Mouse (Mus musculus) lung, embryonic 14.5 days (tissue): ENCODE data around the gene Chrna9. TPM values are rescaled to one million over a fixed set of nuclear protein-coding genes. Genes with fewer than 3 reads are reported as not detected.

ENCODE experiments used
- ATAC-seq: fragments of 200-750 bp; cut with Nextera tagmentation; 2 replicates; pipeline ENCODE4 v1.8.0; 2017; ENCODE audit warnings: mild to moderate bottlenecking, moderate TSS enrichment, moderate library complexity; ENCODE audit not compliant: insufficient read depth
- DNase-seq: peaks from one replicate; pipeline ENCODE4 v3.0.0-alpha.2; 2015
- H3K27ac ChIP-seq: fragments of 300-500 bp; sonication (generic); 2 replicates; pipeline ENCODE4 v1.5.1; 2014; ENCODE audit warnings: low read depth, mild to moderate bottlenecking, moderate library complexity
- H3K27me3 ChIP-seq: fragments of 300-500 bp; sonication (generic); 2 replicates; pipeline ENCODE4 v1.6.1; 2014; ENCODE audit warnings: low read length, control low read depth; ENCODE audit not compliant: insufficient read depth
- H3K36me3 ChIP-seq: fragments of 300-500 bp; sonication (generic); 2 replicates; pipeline ENCODE4 v1.6.1; 2014; ENCODE audit warnings: control low read depth; ENCODE audit not compliant: insufficient read depth
- H3K4me1 ChIP-seq: fragments of 300-500 bp; sonication (generic); 2 replicates; pipeline ENCODE4 v1.6.1; 2014; ENCODE audit warnings: antibody characterized with exemption, control low read depth; ENCODE audit not compliant: insufficient read depth
- H3K4me2 ChIP-seq: fragments of 300-500 bp; sonication (generic); 2 replicates; pipeline ENCODE4 v1.6.1; 2014; ENCODE audit warnings: mild to moderate bottlenecking
- H3K4me3 ChIP-seq: fragments of 300-500 bp; sonication (generic); 2 replicates; pipeline ENCODE4 v1.5.1; 2014; ENCODE audit warnings: low read depth, low read length
- H3K9ac ChIP-seq: fragments of 300-500 bp; sonication (generic); 2 replicates; pipeline ENCODE4 v1.6.1; 2014
- H3K9me3 ChIP-seq: fragments of 300-500 bp; sonication (generic); 2 replicates; pipeline ENCODE4 v1.6.1; 2016; ENCODE audit warnings: low read depth, low read length, control low read depth
- CTCF ChIP-seq: IDR thresholded peaks from 2 replicates; pipeline ENCODE4 v1.5.1; 2016; ENCODE audit warnings: antibody characterized with exemption, low read depth
- WGBS: fragments of 180-500 bp; shearing (Covaris S2); extraction: QIAGEN DNeasy Blood & Tissue Kit; methylation state at CpG from one replicate; pipeline ENCODE4 v1.1.7; 2014; 5-methylcytosine and 5-hydroxymethylcytosine counted together
- polyA plus RNA-seq: library from polyadenylated mRNA; unstranded; fragments of >200 nt; fragmentation: Nextera tagmentation; extraction: Ambion mirVana; gene quantifications from 2 replicates; pipeline ENCODE4 v1.2.1, GENCODE M21; 2014

Gene Chrna9
- polyA plus RNA-seq, 1 experiment from 2014 or later: not detected

DNA sequence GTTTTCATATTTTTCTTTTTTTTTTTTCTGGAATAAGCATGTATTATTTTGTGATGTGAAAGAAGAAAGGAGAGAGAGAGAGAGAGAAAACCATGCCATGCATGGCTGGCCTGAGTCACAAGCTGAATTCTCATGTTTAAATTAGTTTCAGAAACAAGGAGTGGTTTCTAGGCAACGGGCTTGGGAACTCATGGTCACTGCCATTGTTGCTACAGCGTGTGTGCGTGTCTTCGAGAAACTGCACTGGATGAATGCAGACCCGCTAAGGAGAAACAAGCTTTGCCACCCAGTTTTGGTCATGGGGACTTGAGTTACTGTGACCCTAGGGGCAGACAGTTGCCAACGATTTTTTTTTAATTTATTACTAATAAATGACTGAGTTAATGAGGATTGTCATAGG, 15.5 kb downstream of the Chrna9 start:
- ATAC-seq (no peak), DNase-seq (peak; percentile 60)
- Histone ChIP-seq H3K36me3 (no peaks in the 10 kb centered on the region), H3K27me3 (no peaks in the 10 kb centered on the region), H3K4me1 (no peaks in the 10 kb centered on the region), H3K4me3 (no peak overlapping the region), H3K4me2 (0 out of 2 replicates have a peak overlapping the region, but pooled peaks have one; percentile 10), H3K9me3 (no peaks in the 10 kb centered on the region), H3K27ac (no peak overlapping the region), H3K9ac (no peak overlapping the region)
- TF ChIP-seq CTCF: no peak
- 49% methylated on average over 6 of the region's 6 CpGs for WGBS

- H3K4me2 ChIP-seq: no peak overlapping the region
- no peak overlapping the region for H3K27ac ChIP-seq
- DNase-seq (peak; percentile 21), ATAC-seq (no peak; the same call in 1 of the 2 replicates)
- 71% methylated on average over 18 of the region's 18 CpGs for WGBS
- no peak for TF ChIP-seq CTCF
- no peaks in the 10 kb centered on the region for H3K27me3 ChIP-seq
- H3K9ac ChIP-seq: no peak overlapping the region
- H3K4me1 ChIP-seq: no peaks in the 10 kb centered on the region
- H3K9me3 ChIP-seq: no peaks in the 10 kb centered on the region
- no peaks in the 10 kb centered on the region for H3K36me3 ChIP-seq
- no peak overlapping the region for H3K4me3 ChIP-seq
Observed at GRCm38 (mm10) chr5:65950679-65951512, 16.2 kb downstream of the Chrna9 start.

DNA sequence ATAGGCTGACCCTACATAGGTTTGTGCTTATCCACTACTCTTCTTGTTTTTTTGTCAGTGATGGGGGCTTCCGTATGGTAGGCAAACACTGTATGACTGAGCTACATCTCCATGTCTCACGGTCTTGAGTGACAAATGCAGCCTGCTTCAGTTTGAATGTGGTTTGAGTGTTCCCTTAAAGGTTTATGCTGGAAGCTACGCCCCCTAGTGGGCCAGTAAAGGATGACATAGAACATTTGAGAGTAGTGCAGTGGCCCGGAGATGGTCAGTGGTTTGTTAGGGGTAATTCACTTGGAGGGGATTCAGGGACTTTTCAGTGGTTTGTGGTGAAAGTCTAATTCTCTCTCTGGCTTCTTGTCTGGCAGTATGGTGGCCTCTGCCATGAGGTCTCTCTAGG, 16.8 kb downstream of the Chrna9 start:
- H3K4me1 ChIP-seq: no peaks in the 10 kb centered on the region
- H3K36me3 ChIP-seq: no peaks in the 10 kb centered on the region
- no peak overlapping the region for H3K9ac ChIP-seq
- no peak overlapping the region for H3K4me3 ChIP-seq
- no peaks in the 10 kb centered on the region for H3K27me3 ChIP-seq
- H3K9me3 ChIP-seq: no peaks in the 10 kb centered on the region
- whole genome bisulfite sequencing: 70% methylated on average over 4 of the region's 4 CpGs
- no peak overlapping the region for H3K27ac ChIP-seq
- DNase-seq: no peak
- no peak overlapping the region for H3K4me2 ChIP-seq
- TF ChIP-seq CTCF: peak; percentile 54
- ATAC-seq: no peak

- WGBS: 83% methylated on average over 16 of the region's 16 CpGs
- Histone ChIP-seq H3K4me1 (no peaks in the 10 kb centered on the region), H3K4me2 (no peak overlapping the region; the same call in 1 of the 2 replicates), H3K36me3 (no peaks in the 10 kb centered on the region), H3K4me3 (no peak overlapping the region), H3K27ac (peak overlapping the region; percentile 21; the same call in 1 of the 2 replicates), H3K9me3 (no peaks in the 10 kb centered on the region), H3K27me3 (no peaks in the 10 kb centered on the region), H3K9ac (no peak overlapping the region)
- no peak for DNase-seq
- no peak for ATAC-seq
- no peak for TF ChIP-seq CTCF
Observed at GRCm38 (mm10) chr5:65954130-65955080, 19.7 kb downstream of the Chrna9 start.

DNA sequence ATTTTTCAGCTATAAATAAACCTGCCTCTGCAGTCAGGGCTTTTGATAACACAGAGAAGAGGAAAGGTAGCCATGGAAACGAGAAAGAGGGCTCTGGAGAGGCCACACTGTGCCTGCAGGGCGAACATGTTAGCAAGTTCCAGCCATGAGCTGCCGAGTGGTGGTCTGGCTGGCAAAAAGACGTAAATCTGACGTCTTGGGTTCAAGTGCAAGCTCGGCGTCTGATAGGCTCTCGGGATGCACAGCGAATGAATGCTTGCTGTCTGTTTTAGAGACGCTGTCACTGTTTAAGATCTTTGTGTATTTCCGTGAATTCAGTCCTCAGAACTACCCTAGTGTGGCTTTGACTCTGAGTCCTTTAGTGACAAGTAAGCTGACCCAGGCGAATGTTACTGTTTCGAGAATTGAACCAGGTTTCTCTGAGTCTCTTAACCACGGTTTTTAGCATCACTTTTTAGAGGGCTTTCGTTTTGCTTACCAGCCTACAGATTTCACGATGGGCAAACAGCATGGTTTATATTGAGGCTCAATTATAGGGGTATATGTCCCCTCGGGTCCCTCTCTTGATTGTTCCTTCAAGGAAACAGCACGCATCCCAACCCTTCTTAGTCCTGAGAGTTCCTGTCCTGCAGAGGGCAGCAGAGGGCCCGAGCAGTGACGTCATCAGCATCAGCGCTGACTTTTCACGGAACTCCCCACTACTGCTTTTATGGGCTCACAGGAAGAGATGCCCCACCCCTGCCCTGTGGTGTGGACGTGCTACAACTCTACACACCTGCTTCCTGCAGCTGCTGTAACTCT, 20.8 kb downstream of the Chrna9 start:
- Histone ChIP-seq H3K9ac (peak overlapping the region; percentile 26; the same call in 1 of the 2 replicates), H3K4me2 (peak overlapping the region; percentile 61), H3K4me1 (no peaks in the 10 kb centered on the region), H3K9me3 (no peaks in the 10 kb centered on the region), H3K27me3 (no peaks in the 10 kb centered on the region), H3K36me3 (no peaks in the 10 kb centered on the region), H3K4me3 (peak overlapping the region; percentile 25), H3K27ac (peak overlapping the region; percentile 44)
- TF ChIP-seq CTCF: peak; percentile 95
- WGBS: 32% methylated on average over 23 of the region's 23 CpGs
- peak; percentile 92 for DNase-seq
- peak; percentile 68 for ATAC-seq

DNA sequence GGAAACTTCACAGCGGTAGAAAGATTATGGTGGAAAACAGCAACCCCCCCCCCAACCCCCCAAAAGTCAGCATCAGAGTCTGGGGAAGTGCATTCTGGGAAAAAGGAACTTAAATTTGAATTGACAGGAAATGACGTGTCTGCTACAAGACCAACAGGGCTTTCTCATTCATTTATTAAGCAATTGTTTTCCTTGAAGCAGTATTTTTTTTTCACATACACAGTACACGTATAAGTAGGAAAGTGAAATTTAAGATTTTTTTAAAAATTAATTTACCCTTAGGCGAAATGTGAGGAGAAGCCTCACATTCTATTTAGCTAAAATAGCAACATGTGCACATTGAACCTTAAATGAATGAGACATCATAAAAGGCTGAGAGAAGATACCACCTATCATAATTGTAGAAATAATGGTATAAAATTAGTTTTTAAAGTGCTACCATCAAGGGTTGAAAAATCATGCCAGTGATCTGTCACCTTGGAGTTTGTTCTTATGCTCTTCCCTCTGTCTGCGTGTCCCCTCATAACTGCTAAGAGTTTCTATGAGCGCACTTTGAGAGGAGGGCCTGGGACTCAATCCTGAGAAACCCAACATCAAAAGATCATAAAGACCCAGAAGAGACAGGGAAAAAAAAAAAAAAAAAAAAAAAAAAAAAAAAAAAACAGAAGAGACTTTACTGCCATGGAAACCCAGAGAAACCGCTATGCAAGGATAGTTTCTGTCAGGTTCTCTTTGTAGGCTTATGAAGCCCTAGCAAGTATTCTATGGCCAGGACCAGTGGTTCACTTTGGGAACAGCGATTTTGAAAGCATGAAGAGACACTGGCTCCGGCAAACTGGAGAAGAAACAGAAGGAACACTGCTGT, 21.7 kb downstream of the Chrna9 start:
- H3K9me3 ChIP-seq: no peaks in the 10 kb centered on the region
- H3K9ac ChIP-seq: no peak overlapping the region
- H3K4me2 ChIP-seq: peak overlapping the region; percentile 61
- no peaks in the 10 kb centered on the region for H3K27me3 ChIP-seq
- DNase-seq (no peak), ATAC-seq (no peak)
- no peaks in the 10 kb centered on the region for H3K36me3 ChIP-seq
- TF ChIP-seq CTCF: no peak
- peak overlapping the region; percentile 44; the same call in 1 of the 2 replicates for H3K27ac ChIP-seq
- 78% methylated on average over 9 of the region's 9 CpGs for WGBS
- no peaks in the 10 kb centered on the region for H3K4me1 ChIP-seq
- peak overlapping the region; percentile 25 for H3K4me3 ChIP-seq
